Mouse (Mus musculus): ENCODE data around the gene Foxp1. TPM values are rescaled to one million over a fixed set of nuclear protein-coding genes. Genes with fewer than 3 reads are reported as not detected.

The Foxp1 gene
- 17.7 TPM for polyA plus RNA-seq (2012; fragmentation: generic; extraction: Trizol)

- TF ChIP-seq MYOG (IDR thresholded peaks at IDR 0.05; ENCODE audit: control insufficient read depth in 1 of 3, insufficient read depth in 1 of 3, insufficient read length in 2 of 3, low read depth in 2 of 3) (peak in 2 of 3 experiments; percentile 72 to 82), POLR2A (IDR thresholded peaks at IDR 0.05; ENCODE audit: insufficient read length, low read depth) (peak; percentile 63), CEBPB (IDR thresholded peaks at IDR 0.05; ENCODE audit: insufficient read depth, poor library complexity, severe bottlenecking) (no peak), MAX (IDR thresholded peaks at IDR 0.05; ENCODE audit: low read depth) (no peak), SRF (IDR thresholded peaks at IDR 0.05; ENCODE audit: control insufficient read depth, insufficient read length, low read depth) (no peak), TCF3 (IDR thresholded peaks at IDR 0.05; ENCODE audit: insufficient read length, low read depth) (peak; percentile 20), REST (IDR thresholded peaks at IDR 0.05; ENCODE audit: insufficient read depth, insufficient read length) (no peak), USF1 (IDR thresholded peaks at IDR 0.05; ENCODE audit: low read depth) (no peak), TCF12 (IDR thresholded peaks at IDR 0.05; ENCODE audit: insufficient read depth, poor library complexity, severe bottlenecking) (no peak), MYOD1 (IDR thresholded peaks at IDR 0.05; ENCODE audit: control insufficient read depth in 1 of 3, insufficient read length in 2 of 3, low read depth in 2 of 3) (peak in 2 of 3 experiments; percentile 84 to 91), E2F4 (IDR thresholded peaks at IDR 0.05; ENCODE audit: insufficient read depth) (no peak)
- H3K36me3 ChIP-seq (ENCODE audit: control insufficient read depth, insufficient read depth): peaks cover 4% of the 10 kb centered on the region
- H3K27me3 ChIP-seq (ENCODE audit: control insufficient read depth, insufficient read depth, insufficient read length): no peaks in the 10 kb centered on the region
- peak within 1 kb of the TSS; percentile 88 for H3ac ChIP-seq (ENCODE audit: control insufficient read depth, insufficient read length)
- H3K4me3 ChIP-seq: peak within 1 kb of the TSS; percentile 86
- H3K4me2 ChIP-seq (ENCODE audit: low read depth): peak within 1 kb of the TSS; percentile 76
- peaks cover 5% of the 10 kb centered on the region for H3K79me2 ChIP-seq (ENCODE audit: control insufficient read depth, insufficient read depth)
Measured at GRCm38 (mm10) chr6:99522359-99523108, at the start of gene Foxp1. Gene Foxp1 (minus strand): TSS chr6:99522721.

GRCm38 (mm10) chr6:99572071-99572470 lies 49.5 kb upstream of the Foxp1 start:
- Histone ChIP-seq H3K27me3 (ENCODE audit: control insufficient read depth, insufficient read depth, insufficient read length) (no peaks in the 10 kb centered on the region), H3K4me2 (ENCODE audit: low read depth) (no peak overlapping the region), H3K36me3 (ENCODE audit: control insufficient read depth, insufficient read depth) (no peaks in the 10 kb centered on the region), H3K79me2 (ENCODE audit: control insufficient read depth, insufficient read depth) (no peaks in the 10 kb centered on the region), H3ac (ENCODE audit: control insufficient read depth, insufficient read length) (no peak overlapping the region), H3K4me3 (no peak overlapping the region)
- no peak for TF ChIP-seq CEBPB (IDR thresholded peaks at IDR 0.05; ENCODE audit: insufficient read depth, poor library complexity, severe bottlenecking)
- no peak for TF ChIP-seq E2F4 (IDR thresholded peaks at IDR 0.05; ENCODE audit: insufficient read depth)
- TF ChIP-seq POLR2A (IDR thresholded peaks at IDR 0.05; ENCODE audit: insufficient read length, low read depth): no peak

DNA sequence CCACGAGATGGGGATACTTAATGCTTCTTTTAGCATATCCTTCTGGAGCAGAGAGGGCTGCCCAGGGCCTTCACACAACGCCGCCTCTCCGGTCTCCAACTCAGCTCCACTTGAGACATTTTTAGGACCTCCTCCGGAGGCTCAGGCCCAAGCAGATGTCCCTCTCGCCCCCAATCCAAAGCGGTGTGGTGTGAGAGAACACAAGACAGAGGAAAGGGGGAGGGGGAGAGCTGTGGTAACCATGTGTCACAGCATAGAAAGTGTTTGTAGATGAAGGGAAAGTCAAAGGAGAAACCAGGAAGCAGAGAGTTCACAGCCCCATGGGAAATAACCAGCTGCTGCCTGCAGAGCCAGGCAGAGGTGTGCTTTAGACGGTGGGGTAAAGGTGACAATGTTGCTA lies 44.4 kb upstream of the Foxp1 start:
- no peaks in the 10 kb centered on the region for H3K27me3 ChIP-seq (ENCODE audit: control insufficient read depth, insufficient read depth, insufficient read length)
- H3K36me3 ChIP-seq (ENCODE audit: control insufficient read depth, insufficient read depth): no peaks in the 10 kb centered on the region
- TF ChIP-seq USF1 (IDR thresholded peaks at IDR 0.05; ENCODE audit: low read depth): no peak
- TF ChIP-seq E2F4 (IDR thresholded peaks at IDR 0.05; ENCODE audit: insufficient read depth): no peak
- no peak for TF ChIP-seq TCF12 (IDR thresholded peaks at IDR 0.05; ENCODE audit: insufficient read depth, poor library complexity, severe bottlenecking)
- no peak for TF ChIP-seq CEBPB (IDR thresholded peaks at IDR 0.05; ENCODE audit: insufficient read depth, poor library complexity, severe bottlenecking)
- no peak for TF ChIP-seq POLR2AphosphoS2 (IDR thresholded peaks at IDR 0.05; ENCODE audit: insufficient read length, low read depth)
- no peak for TF ChIP-seq MYOG (IDR thresholded peaks at IDR 0.05; ENCODE audit: control insufficient read depth in 1 of 3, insufficient read depth in 1 of 3, insufficient read length in 2 of 3, low read depth in 2 of 3)
- no peak for TF ChIP-seq MAX (IDR thresholded peaks at IDR 0.05; ENCODE audit: low read depth)
- no peak for TF ChIP-seq POLR2A (IDR thresholded peaks at IDR 0.05; ENCODE audit: insufficient read length, low read depth)
- no peak overlapping the region for H3ac ChIP-seq (ENCODE audit: control insufficient read depth, insufficient read length)
- H3K4me2 ChIP-seq (ENCODE audit: low read depth): no peak overlapping the region
- H3K79me2 ChIP-seq (ENCODE audit: control insufficient read depth, insufficient read depth): no peaks in the 10 kb centered on the region
- H3K4me3 ChIP-seq: no peak overlapping the region

DNA sequence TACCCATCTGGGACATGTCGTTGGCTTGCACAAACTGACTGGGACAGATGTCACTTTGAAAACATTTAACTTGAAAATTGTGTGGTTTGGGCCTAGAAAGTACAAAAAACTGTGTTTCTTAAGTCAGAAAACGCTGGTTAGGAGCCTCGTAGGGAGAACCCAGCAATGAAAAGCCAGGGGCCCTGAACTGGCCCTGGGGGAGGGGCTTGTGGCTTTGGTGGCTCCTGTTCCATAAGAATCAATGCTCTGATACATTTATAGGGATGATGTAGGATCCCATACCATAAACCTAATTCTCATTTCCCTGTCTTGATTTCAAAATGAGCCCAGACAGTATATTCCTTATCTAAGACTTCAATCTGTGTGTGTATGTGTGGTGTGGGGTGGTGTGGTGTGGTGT lies 42.2 kb upstream of the Foxp1 start:
- no peak overlapping the region for H3K4me3 ChIP-seq
- H3K79me2 ChIP-seq (ENCODE audit: control insufficient read depth, insufficient read depth): no peaks in the 10 kb centered on the region
- TF ChIP-seq POLR2A (IDR thresholded peaks at IDR 0.05; ENCODE audit: insufficient read length, low read depth) (no peak), MYOG (IDR thresholded peaks at IDR 0.05; ENCODE audit: control insufficient read depth in 1 of 3, insufficient read depth in 1 of 3, insufficient read length in 2 of 3, low read depth in 2 of 3) (no peak), TCF3 (IDR thresholded peaks at IDR 0.05; ENCODE audit: insufficient read length, low read depth) (no peak), POLR2AphosphoS2 (IDR thresholded peaks at IDR 0.05; ENCODE audit: insufficient read length, low read depth) (no peak), CEBPB (IDR thresholded peaks at IDR 0.05; ENCODE audit: insufficient read depth, poor library complexity, severe bottlenecking) (no peak), E2F4 (IDR thresholded peaks at IDR 0.05; ENCODE audit: insufficient read depth) (no peak), REST (IDR thresholded peaks at IDR 0.05; ENCODE audit: insufficient read depth, insufficient read length) (no peak), USF1 (IDR thresholded peaks at IDR 0.05; ENCODE audit: low read depth) (no peak), SRF (IDR thresholded peaks at IDR 0.05; ENCODE audit: control insufficient read depth, insufficient read length, low read depth) (no peak), MYOD1 (IDR thresholded peaks at IDR 0.05; ENCODE audit: control insufficient read depth in 1 of 3, insufficient read length in 2 of 3, low read depth in 2 of 3) (no peak), TCF12 (IDR thresholded peaks at IDR 0.05; ENCODE audit: insufficient read depth, poor library complexity, severe bottlenecking) (no peak), MAX (IDR thresholded peaks at IDR 0.05; ENCODE audit: low read depth) (no peak)
- H3ac ChIP-seq (ENCODE audit: control insufficient read depth, insufficient read length): no peak overlapping the region
- H3K4me2 ChIP-seq (ENCODE audit: low read depth): no peak overlapping the region
- no peaks in the 10 kb centered on the region for H3K36me3 ChIP-seq (ENCODE audit: control insufficient read depth, insufficient read depth)
- no peaks in the 10 kb centered on the region for H3K27me3 ChIP-seq (ENCODE audit: control insufficient read depth, insufficient read depth, insufficient read length)

- Histone ChIP-seq H3K27me3 (ENCODE audit: control insufficient read depth, insufficient read depth, insufficient read length) (no peaks in the 10 kb centered on the region), H3ac (ENCODE audit: control insufficient read depth, insufficient read length) (no peak overlapping the region), H3K4me2 (ENCODE audit: low read depth) (no peak overlapping the region), H3K79me2 (ENCODE audit: control insufficient read depth, insufficient read depth) (no peaks in the 10 kb centered on the region), H3K4me3 (no peak overlapping the region), H3K36me3 (ENCODE audit: control insufficient read depth, insufficient read depth) (no peaks in the 10 kb centered on the region)
- TF ChIP-seq E2F4 (IDR thresholded peaks at IDR 0.05; ENCODE audit: insufficient read depth): no peak
- no peak for TF ChIP-seq MAX (IDR thresholded peaks at IDR 0.05; ENCODE audit: low read depth)
- TF ChIP-seq POLR2AphosphoS2 (IDR thresholded peaks at IDR 0.05; ENCODE audit: insufficient read length, low read depth): no peak
- no peak for TF ChIP-seq MYOD1 (IDR thresholded peaks at IDR 0.05; ENCODE audit: control insufficient read depth in 1 of 3, insufficient read length in 2 of 3, low read depth in 2 of 3)
- no peak for TF ChIP-seq SRF (IDR thresholded peaks at IDR 0.05; ENCODE audit: control insufficient read depth, insufficient read length, low read depth)
- TF ChIP-seq CEBPB (IDR thresholded peaks at IDR 0.05; ENCODE audit: insufficient read depth, poor library complexity, severe bottlenecking): no peak
- TF ChIP-seq MYOG (IDR thresholded peaks at IDR 0.05; ENCODE audit: control insufficient read depth in 1 of 3, insufficient read depth in 1 of 3, insufficient read length in 2 of 3, low read depth in 2 of 3): no peak
- TF ChIP-seq TCF3 (IDR thresholded peaks at IDR 0.05; ENCODE audit: insufficient read length, low read depth): no peak
- no peak for TF ChIP-seq POLR2A (IDR thresholded peaks at IDR 0.05; ENCODE audit: insufficient read length, low read depth)
Measured at GRCm38 (mm10) chr6:99556950-99557349, 34.4 kb upstream of the Foxp1 start.
